Mouse (Mus musculus) intestine, embryonic 15.5 days (tissue): ENCODE data around the gene Prss57. TPM values are rescaled to one million over a fixed set of nuclear protein-coding genes. Genes with fewer than 3 reads are reported as not detected.

Experiments
- ATAC-seq: fragments of 200-750 bp; cut with Nextera tagmentation; 2 replicates; pipeline ENCODE4 v1.8.0; 2017; ENCODE audit warnings: moderate TSS enrichment, moderate library complexity
- H3K27ac ChIP-seq: fragments of 300-500 bp; sonication (generic); 2 replicates; pipeline ENCODE4 v1.5.1; 2015; ENCODE audit warnings: mild to moderate bottlenecking, inconsistent platforms
- H3K27me3 ChIP-seq: fragments of 300-500 bp; sonication (generic); replicated peaks from 2 replicates; pipeline ENCODE4 v1.6.1; 2015; ENCODE audit warnings: inconsistent platforms
- H3K36me3 ChIP-seq: fragments of 300-500 bp; sonication (generic); 2 replicates; pipeline ENCODE4 v1.6.1; 2015; ENCODE audit warnings: inconsistent platforms
- H3K4me1 ChIP-seq: fragments of 300-500 bp; sonication (generic); replicated peaks from 2 replicates; pipeline ENCODE4 v1.6.1; 2015; ENCODE audit warnings: inconsistent platforms
- H3K4me2 ChIP-seq: fragments of 300-500 bp; sonication (generic); replicated peaks from 2 replicates; pipeline ENCODE4 v1.6.1; 2015; ENCODE audit warnings: mild to moderate bottlenecking, inconsistent platforms
- H3K4me3 ChIP-seq: fragments of 300-500 bp; sonication (generic); replicated peaks from 2 replicates; pipeline ENCODE4 v1.5.1; 2015; ENCODE audit warnings: inconsistent platforms
- H3K9ac ChIP-seq: fragments of 300-500 bp; sonication (generic); 2 replicates; pipeline ENCODE4 v1.6.1; 2015; ENCODE audit warnings: inconsistent platforms
- H3K9me3 ChIP-seq: fragments of 300-500 bp; sonication (generic); 2 replicates; pipeline ENCODE4 v1.6.1; 2016; ENCODE audit warnings: inconsistent platforms
- WGBS: fragments of 180-500 bp; shearing (Covaris S2); methylation state at CpG from one replicate; pipeline ENCODE4 v1.1.7; 2015; 5-methylcytosine and 5-hydroxymethylcytosine counted together
- polyA plus RNA-seq: library from polyadenylated mRNA; unstranded; fragments of >200 nt; fragmentation: Nextera tagmentation; extraction: Ambion mirVana; gene quantifications from 2 replicates; pipeline ENCODE4 v1.2.1, GENCODE M21; 2015

The Prss57 gene
- polyA plus RNA-seq, 1 experiment from 2014 or later, result not detected

- Histone ChIP-seq H3K4me2 (no peak overlapping the region), H3K4me1 (peaks cover 12% of the 10 kb centered on the region; the same call in 1 of the 2 replicates), H3K9me3 (peaks cover 18% of the 10 kb centered on the region), H3K4me3 (no peak overlapping the region), H3K9ac (no peak overlapping the region), H3K36me3 (peaks cover 49% of the 10 kb centered on the region), H3K27me3 (no peaks in the 10 kb centered on the region), H3K27ac (no peak overlapping the region)
- 93% methylated on average over 15 of the region's 15 CpGs for WGBS
- no peak for ATAC-seq
Observed at GRCm38 (mm10) chr10:79743650-79744365, 47.0 kb downstream of the Prss57 start.

DNA sequence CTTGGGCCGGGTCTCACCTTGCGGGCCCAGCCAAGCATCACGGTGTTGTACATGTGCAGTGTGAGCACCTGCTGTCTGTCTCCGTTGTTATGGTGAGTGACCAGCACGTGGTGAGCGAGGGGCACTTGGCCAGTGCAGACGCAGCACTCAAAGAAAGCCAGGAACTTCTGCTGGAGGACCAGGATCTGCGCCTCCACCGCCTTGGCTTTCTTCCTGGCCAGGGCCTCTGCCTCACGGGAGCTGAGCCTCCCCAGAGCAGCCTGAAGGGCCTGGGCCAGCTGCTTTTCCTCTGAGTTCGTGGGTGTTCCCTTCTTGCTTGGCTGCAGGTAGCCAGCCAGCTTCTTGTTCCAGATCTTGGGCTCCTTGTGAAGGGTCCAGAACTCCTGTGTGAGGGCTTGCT is 47.6 kb downstream of the Prss57 start:
- H3K36me3 ChIP-seq, result peaks cover 55% of the 10 kb centered on the region
- H3K9me3 ChIP-seq, result peaks cover 22% of the 10 kb centered on the region
- H3K4me1 ChIP-seq, result peaks cover 12% of the 10 kb centered on the region; the same call in 1 of the 2 replicates
- 91% methylated on average over 11 of the region's 11 CpGs for WGBS
- no peak overlapping the region for H3K4me3 ChIP-seq
- H3K9ac ChIP-seq, result no peak overlapping the region
- ATAC-seq, result no peak
- H3K27me3 ChIP-seq, result no peaks in the 10 kb centered on the region
- no peak overlapping the region for H3K4me2 ChIP-seq
- H3K27ac ChIP-seq, result no peak overlapping the region

- H3K4me1 ChIP-seq, result peaks cover 6% of the 10 kb centered on the region; the same call in 1 of the 2 replicates
- H3K36me3 ChIP-seq, result peaks cover 78% of the 10 kb centered on the region
- no peak for ATAC-seq
- WGBS, result 79% methylated on average over 11 of the region's 11 CpGs
- no peaks in the 10 kb centered on the region; the same call in 1 of the 2 replicates for H3K27me3 ChIP-seq
- H3K9ac ChIP-seq, result no peak overlapping the region
- no peak overlapping the region for H3K27ac ChIP-seq
- no peak overlapping the region for H3K4me3 ChIP-seq
- H3K9me3 ChIP-seq, result peaks cover 22% of the 10 kb centered on the region
- no peak overlapping the region for H3K4me2 ChIP-seq
Observed at GRCm38 (mm10) chr10:79740863-79741262, 49.9 kb downstream of the Prss57 start.

GRCm38 (mm10) chr10:79739234-79739633 is 51.5 kb downstream of the Prss57 start:
- WGBS, result 98% methylated on average over 28 of the region's 28 CpGs
- H3K9ac ChIP-seq, result no peak overlapping the region
- no peak overlapping the region for H3K4me2 ChIP-seq
- no peak for ATAC-seq
- H3K4me3 ChIP-seq, result no peak overlapping the region
- H3K36me3 ChIP-seq, result peaks cover 93% of the 10 kb centered on the region
- no peaks in the 10 kb centered on the region for H3K4me1 ChIP-seq
- no peak overlapping the region for H3K27ac ChIP-seq
- H3K9me3 ChIP-seq, result peaks cover 22% of the 10 kb centered on the region
- no peaks in the 10 kb centered on the region; the same call in 1 of the 2 replicates for H3K27me3 ChIP-seq

DNA sequence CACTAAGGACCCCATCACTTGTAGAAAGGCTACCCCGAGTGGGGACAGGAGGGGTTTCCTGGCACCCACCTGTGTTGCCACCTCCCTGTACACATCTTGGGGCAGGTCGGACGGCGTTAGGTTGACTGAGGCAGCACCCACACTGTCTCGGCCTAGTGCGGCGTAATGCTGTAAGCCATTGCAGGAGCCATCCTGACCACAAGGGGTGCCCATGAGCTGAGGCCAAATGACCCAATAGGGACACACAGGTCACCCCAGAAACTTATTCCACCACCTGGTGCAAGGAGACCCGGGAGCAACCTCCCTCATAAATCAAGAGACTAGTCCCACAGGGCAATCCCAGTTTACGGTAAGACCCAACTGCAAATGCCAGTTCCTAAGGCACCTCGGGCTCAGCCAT is 52.5 kb downstream of the Prss57 start:
- H3K27ac ChIP-seq, result no peak overlapping the region
- H3K4me3 ChIP-seq, result no peak overlapping the region
- H3K4me1 ChIP-seq, result no peaks in the 10 kb centered on the region
- H3K4me2 ChIP-seq, result no peak overlapping the region
- H3K36me3 ChIP-seq, result peaks cover 93% of the 10 kb centered on the region
- H3K9me3 ChIP-seq, result peaks cover 22% of the 10 kb centered on the region
- 93% methylated on average over 10 of the region's 10 CpGs for WGBS
- H3K27me3 ChIP-seq, result no peaks in the 10 kb centered on the region; the same call in 1 of the 2 replicates
- H3K9ac ChIP-seq, result no peak overlapping the region
- no peak for ATAC-seq

DNA sequence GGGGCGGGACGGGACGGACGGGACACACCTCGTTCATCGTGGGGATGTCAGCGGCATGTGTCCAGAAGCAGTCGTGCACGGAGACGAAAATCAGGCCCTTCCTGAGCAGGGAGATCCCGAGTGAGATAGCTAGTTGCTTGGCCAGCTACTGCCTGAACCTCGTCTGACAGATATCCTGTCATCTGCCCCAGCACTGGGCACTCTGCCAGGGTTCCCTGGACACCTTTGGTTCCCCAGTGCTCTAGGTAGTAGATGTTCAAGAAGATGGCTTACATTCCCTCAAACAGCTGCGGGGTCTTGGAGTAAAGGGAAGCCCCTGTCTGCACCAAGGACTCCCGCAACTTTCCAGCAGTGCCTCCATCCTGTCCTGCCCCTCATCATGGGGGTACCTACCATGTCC is 54.1 kb downstream of the Prss57 start:
- 88% methylated on average over 14 of the region's 14 CpGs for WGBS
- Histone ChIP-seq H3K36me3 (peaks cover 81% of the 10 kb centered on the region), H3K9me3 (peaks cover 22% of the 10 kb centered on the region), H3K4me1 (no peaks in the 10 kb centered on the region), H3K27ac (no peak overlapping the region), H3K9ac (no peak overlapping the region), H3K27me3 (no peaks in the 10 kb centered on the region; the same call in 1 of the 2 replicates), H3K4me3 (no peak overlapping the region), H3K4me2 (no peak overlapping the region)
- no peak for ATAC-seq

DNA sequence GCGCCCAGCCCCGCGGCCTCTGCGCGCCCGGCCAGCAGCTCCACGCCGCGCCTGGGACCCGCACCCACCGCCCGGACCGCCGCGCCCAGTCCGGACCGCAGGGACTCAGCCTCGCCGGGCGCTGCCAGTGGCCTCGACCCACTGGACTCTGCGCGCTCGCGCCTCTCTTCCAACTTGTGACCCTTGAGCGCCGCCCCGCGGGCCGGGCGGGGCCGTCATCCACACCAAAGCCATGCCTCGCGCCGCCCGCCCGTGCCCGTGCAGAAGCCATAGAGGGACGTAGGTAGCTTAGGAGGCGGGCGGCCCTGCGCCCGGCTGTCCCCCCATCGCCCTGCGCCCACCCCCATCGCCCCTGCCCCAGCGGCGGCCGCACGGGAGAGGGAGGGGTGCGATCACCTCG is 55.4 kb downstream of the Prss57 start:
- peak; percentile 15; the same call in 1 of the 2 replicates for ATAC-seq
- Histone ChIP-seq H3K4me3 (no peak overlapping the region), H3K27ac (no peak overlapping the region), H3K4me2 (peak overlapping the region; percentile 31), H3K36me3 (peaks cover 68% of the 10 kb centered on the region), H3K4me1 (no peaks in the 10 kb centered on the region), H3K27me3 (no peaks in the 10 kb centered on the region; the same call in 1 of the 2 replicates), H3K9ac (no peak overlapping the region), H3K9me3 (peaks cover 15% of the 10 kb centered on the region)
- WGBS, result 32% methylated on average over 41 of the region's 52 CpGs

GRCm38 (mm10) chr10:79733847-79734246 is 56.9 kb downstream of the Prss57 start:
- ATAC-seq, result no peak
- WGBS, result 95% methylated on average over 15 of the region's 15 CpGs
- Histone ChIP-seq H3K4me1 (no peaks in the 10 kb centered on the region), H3K27me3 (no peaks in the 10 kb centered on the region; the same call in 1 of the 2 replicates), H3K9ac (no peak overlapping the region), H3K27ac (no peak overlapping the region), H3K4me3 (no peak overlapping the region), H3K36me3 (peaks cover 53% of the 10 kb centered on the region), H3K4me2 (no peak overlapping the region), H3K9me3 (peaks cover 4% of the 10 kb centered on the region)

DNA sequence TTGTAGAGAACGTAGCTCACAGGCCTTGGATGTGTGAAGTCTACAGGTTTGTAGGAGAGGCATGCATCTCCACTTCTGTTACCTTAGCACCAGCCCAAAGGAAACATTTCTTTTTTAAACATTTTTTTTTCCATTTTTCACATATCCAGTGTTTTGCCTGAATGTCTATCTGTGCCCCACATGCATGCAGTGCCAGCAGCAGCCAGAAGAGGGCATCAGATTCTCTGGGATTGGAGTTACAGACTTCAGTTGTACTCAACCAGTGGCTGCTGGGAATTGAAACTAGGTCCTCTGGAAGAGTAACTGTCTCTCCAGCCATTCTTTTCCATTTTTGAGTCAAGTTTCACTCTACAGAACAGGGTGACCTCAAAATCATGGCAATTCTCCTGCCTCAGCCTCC is 58.3 kb downstream of the Prss57 start:
- Histone ChIP-seq H3K9ac (no peak overlapping the region), H3K27me3 (no peaks in the 10 kb centered on the region; the same call in 1 of the 2 replicates), H3K4me1 (no peaks in the 10 kb centered on the region), H3K36me3 (peaks cover 39% of the 10 kb centered on the region), H3K9me3 (no peaks in the 10 kb centered on the region; the same call in 1 of the 2 replicates), H3K4me3 (no peak overlapping the region), H3K27ac (no peak overlapping the region), H3K4me2 (no peak overlapping the region)
- WGBS, result 90% methylated on average over 1 of the region's 1 CpGs
- no peak for ATAC-seq

Other genes with a start within 250 kb of the Prss57 start
- 40.5 and 44.3 TPM in 2 replicates for gene Mier2, start 235.8 kb downstream of the Prss57 start, polyA plus RNA-seq
- gene Theg, start 203.6 kb downstream of the Prss57 start, polyA plus RNA-seq, result not detected in 2 replicates
- 0.05 and 0.06 TPM in 2 replicates for gene C2cd4c, start 176.9 kb downstream of the Prss57 start, polyA plus RNA-seq
- gene Shc2, start 153.0 kb downstream of the Prss57 start, polyA plus RNA-seq, result 7.6 and 8.2 TPM in 2 replicates
- not detected in 2 replicates for gene Odf3l2, start 145.2 kb downstream of the Prss57 start, polyA plus RNA-seq
- 23.6 and 28.6 TPM in 2 replicates for gene Madcam1, start 126.4 kb downstream of the Prss57 start, polyA plus RNA-seq
- gene Tpgs1, start 121.6 kb downstream of the Prss57 start, polyA plus RNA-seq, result 62.8 and 63.0 TPM in 2 replicates
- gene Cdc34, start 108.8 kb downstream of the Prss57 start, polyA plus RNA-seq, result 137 and 144 TPM in 2 replicates
- gene Gzmm, start 101.9 kb downstream of the Prss57 start, polyA plus RNA-seq, result 0.52 and 0.76 TPM in 2 replicates
- 1,119 and 1,131 TPM in 2 replicates for gene Bsg, start 86.5 kb downstream of the Prss57 start, polyA plus RNA-seq
- 0.18 and 0.23 TPM in 2 replicates for gene Hcn2, start 74.3 kb downstream of the Prss57 start, polyA plus RNA-seq
- 37.8 and 45.5 TPM in 2 replicates for gene Polrmt, start 44.4 kb downstream of the Prss57 start, polyA plus RNA-seq
- gene Fgf22, start 35.9 kb downstream of the Prss57 start, polyA plus RNA-seq, result 0.09 and 0.28 TPM in 2 replicates
- gene Rnf126, start 24.0 kb downstream of the Prss57 start, polyA plus RNA-seq, result 89.8 and 91.6 TPM in 2 replicates
- gene Fstl3, start 13.7 kb downstream of the Prss57 start, polyA plus RNA-seq, result 14.0 and 16.1 TPM in 2 replicates
- 48.1 and 48.5 TPM in 2 replicates for gene Palm, start 2.6 kb upstream of the Prss57 start, polyA plus RNA-seq
- 141 and 154 TPM in 2 replicates for gene Misp, start 30.0 kb upstream of the Prss57 start, polyA plus RNA-seq
- 307 and 314 TPM in 2 replicates for gene Ptbp1, start 63.5 kb upstream of the Prss57 start, polyA plus RNA-seq
- 3.7 and 3.9 TPM in 2 replicates for gene Prtn3, start 83.5 kb upstream of the Prss57 start, polyA plus RNA-seq
- 31.3 and 32.7 TPM in 2 replicates for gene Plppr3, start 83.7 kb upstream of the Prss57 start, polyA plus RNA-seq
- 1.1 and 2.6 TPM in 2 replicates for gene Elane, start 95.3 kb upstream of the Prss57 start, polyA plus RNA-seq
- gene Cfd, start 99.9 kb upstream of the Prss57 start, polyA plus RNA-seq, result not detected in 2 replicates
- gene Med16, start 118.0 kb upstream of the Prss57 start, polyA plus RNA-seq, result 37.3 and 39.8 TPM in 2 replicates
- 17.7 TPM in 1 of 2 replicates, not detected in the other for gene Gm26602, start 119.9 kb upstream of the Prss57 start, polyA plus RNA-seq
- gene Kiss1r, start 126.0 kb upstream of the Prss57 start, polyA plus RNA-seq, result 0.52 and 1.1 TPM in 2 replicates
- gene R3hdm4, start 130.2 kb upstream of the Prss57 start, polyA plus RNA-seq, result 108 and 116 TPM in 2 replicates
- gene Arid3a, start 136.1 kb upstream of the Prss57 start, polyA plus RNA-seq, result 18.7 and 19.0 TPM in 2 replicates
- 90.3 and 94.8 TPM in 2 replicates for gene Wdr18, start 169.2 kb upstream of the Prss57 start, polyA plus RNA-seq
- 0.11 TPM in 2 replicates for gene Grin3b, start 179.8 kb upstream of the Prss57 start, polyA plus RNA-seq
- 18.1 and 19.6 TPM in 2 replicates for gene Tmem259, start 193.4 kb upstream of the Prss57 start, polyA plus RNA-seq
- 239 and 242 TPM in 2 replicates for gene Cnn2, start 197.6 kb upstream of the Prss57 start, polyA plus RNA-seq
- 3.0 and 3.7 TPM in 2 replicates for gene Abca7, start 205.5 kb upstream of the Prss57 start, polyA plus RNA-seq
- gene Arhgap45, start 225.7 kb upstream of the Prss57 start, polyA plus RNA-seq, result 6.3 and 6.5 TPM in 2 replicates
- gene Polr2e, start 248.8 kb upstream of the Prss57 start, polyA plus RNA-seq, result 206 and 218 TPM in 2 replicates